Mouse (Mus musculus) fat pad, adult 2 months (tissue): Measurements from ENCODE around the gene Psme3.
"Not testable (repeated sequence)": the region's sequence is repeated elsewhere in the genome, so short reads cannot be mapped to it uniquely, and the experiment has no call there.

Source experiments
- DNase-seq: peaks from one replicate; pipeline ENCODE4 v3.0.0-alpha.2; 2011; ENCODE audit warnings: low read depth, low spot score; ENCODE audit errors: extremely low read depth

Psme3 gene

GRCm38 (mm10) chr11:101311083-101311482 is 4.9 kb upstream of the Psme3 start:
- DNase-seq, result no peak

- DNase-seq, result no peak
Measured at GRCm38 (mm10) chr11:101312150-101312549, 3.9 kb upstream of the Psme3 start.

GRCm38 (mm10) chr11:101314567-101314966 is 1.4 kb upstream of the Psme3 start:
- DNase-seq, result no peak

GRCm38 (mm10) chr11:101315082-101315650 is 847 bp upstream of the Psme3 start:
- no peak for DNase-seq

GRCm38 (mm10) chr11:101316501-101316917 is 496 bp downstream of the Psme3 start:
- DNase-seq, result no peak

GRCm38 (mm10) chr11:101323609-101324008 is 7.6 kb downstream of the Psme3 start:
- no peak for DNase-seq

DNA sequence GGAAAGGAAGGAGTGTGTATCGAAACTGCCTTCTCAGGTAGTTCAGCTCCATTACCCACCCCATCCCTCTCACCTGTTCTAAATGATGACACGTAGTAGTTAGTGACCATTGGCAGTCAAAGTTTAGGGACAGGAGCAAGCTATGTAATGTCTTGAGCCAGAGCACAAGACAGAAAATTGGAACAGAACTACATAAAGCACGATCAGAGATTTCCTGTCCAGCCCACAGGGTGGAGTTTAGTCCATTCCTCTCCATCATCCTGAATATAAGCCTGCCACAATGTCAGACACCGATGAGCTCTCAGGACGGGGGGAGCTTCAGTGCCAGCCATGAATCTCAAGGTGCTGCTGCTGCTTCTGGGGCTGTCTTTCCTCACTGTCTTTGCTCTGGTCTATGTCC is 8.8 kb downstream of the Psme3 start, which contains the start of gene Aoc2:
TSS of gene Aoc2 (plus strand) at position 301 of the 400 bp plus-strand sequence.
- DNase-seq, result no peak

- DNase-seq, result not testable (repeated sequence)
Measured at GRCm38 (mm10) chr11:101325201-101325600, 9.2 kb downstream of the Psme3 start.

DNA sequence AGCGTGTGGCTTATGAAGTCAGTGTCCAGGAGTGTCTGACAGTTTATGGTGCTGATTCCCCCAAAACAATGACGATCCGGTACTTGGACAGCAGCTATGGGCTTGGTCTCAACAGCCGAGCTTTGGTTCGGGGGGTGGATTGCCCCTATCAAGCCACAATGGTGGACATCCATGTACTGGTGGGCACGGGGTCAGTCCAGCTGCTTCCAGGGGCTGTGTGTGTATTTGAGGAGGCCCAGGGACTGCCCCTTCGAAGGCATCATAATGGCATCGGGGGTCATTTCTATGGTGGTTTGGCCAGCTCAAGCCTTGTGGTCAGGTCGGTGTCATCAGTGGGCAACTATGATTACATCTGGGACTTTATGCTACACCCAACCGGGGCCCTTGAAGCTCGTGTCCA is 10.1 kb downstream of the Psme3 start:
- no peak for DNase-seq

- no peak for DNase-seq
Measured at GRCm38 (mm10) chr11:101327311-101327710, 11.3 kb downstream of the Psme3 start.

GRCm38 (mm10) chr11:101328941-101329635 is 13.1 kb downstream of the Psme3 start:
- DNase-seq, result no peak

DNA sequence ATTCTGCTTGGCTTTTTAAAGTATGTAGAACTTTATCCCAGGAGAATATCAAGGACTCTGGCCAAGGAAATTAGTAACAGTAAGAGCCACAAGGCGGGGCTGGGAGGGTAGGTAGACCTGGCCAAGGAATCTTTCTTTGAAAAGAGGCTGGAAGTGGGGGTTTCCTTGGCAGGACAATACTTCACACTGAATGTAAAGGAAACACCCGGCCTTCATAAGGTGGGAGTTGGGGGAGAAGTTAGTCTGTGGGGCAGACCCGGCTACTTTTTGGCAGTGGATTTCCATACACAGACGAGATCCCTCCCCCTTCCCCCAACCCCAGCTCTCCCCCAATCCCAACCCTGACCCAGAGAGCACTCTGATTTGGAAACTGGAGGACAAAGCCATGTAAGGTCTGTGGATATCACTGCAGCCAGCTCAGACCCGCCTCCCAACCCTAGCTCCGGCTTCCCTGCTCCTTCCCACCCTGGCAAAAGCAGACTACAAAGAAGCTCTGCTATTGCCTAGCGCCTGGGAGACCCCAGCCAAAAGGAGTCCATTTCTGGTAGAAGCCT is 14.4 kb downstream of the Psme3 start, which contains the start of gene Aoc3:
TSS of gene Aoc3 (plus strand) at position 235 of the 554 bp plus-strand sequence.
- DNase-seq, result no peak

GRCm38 (mm10) chr11:101330961-101331360 is 14.9 kb downstream of the Psme3 start:
- DNase-seq, result not testable (repeated sequence)

- DNase-seq, result no peak
Measured at GRCm38 (mm10) chr11:101332537-101332936, 16.5 kb downstream of the Psme3 start.

DNA sequence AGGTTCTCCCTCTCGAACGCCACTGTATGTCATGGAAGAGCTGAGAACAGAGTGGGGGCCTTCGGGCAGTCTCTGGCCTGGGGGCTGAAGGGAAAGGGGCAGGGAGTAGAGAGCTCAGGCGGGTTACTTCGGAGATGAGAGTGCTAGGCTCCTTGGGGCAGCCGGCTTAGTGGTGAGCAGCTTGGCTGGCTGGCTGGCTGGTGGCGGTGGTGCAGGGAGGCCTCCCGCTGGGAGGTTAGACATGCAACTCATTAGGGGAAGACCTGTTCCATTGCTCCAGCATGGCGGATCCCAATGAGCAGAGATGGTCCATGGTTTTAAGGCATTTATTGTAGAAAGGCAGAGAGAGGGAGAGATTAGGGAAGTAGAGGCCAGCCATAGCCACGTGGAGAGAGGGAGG is 18.0 kb downstream of the Psme3 start:
- no peak for DNase-seq

GRCm38 (mm10) chr11:101334516-101334915 is 18.5 kb downstream of the Psme3 start:
- DNase-seq, result no peak

DNA sequence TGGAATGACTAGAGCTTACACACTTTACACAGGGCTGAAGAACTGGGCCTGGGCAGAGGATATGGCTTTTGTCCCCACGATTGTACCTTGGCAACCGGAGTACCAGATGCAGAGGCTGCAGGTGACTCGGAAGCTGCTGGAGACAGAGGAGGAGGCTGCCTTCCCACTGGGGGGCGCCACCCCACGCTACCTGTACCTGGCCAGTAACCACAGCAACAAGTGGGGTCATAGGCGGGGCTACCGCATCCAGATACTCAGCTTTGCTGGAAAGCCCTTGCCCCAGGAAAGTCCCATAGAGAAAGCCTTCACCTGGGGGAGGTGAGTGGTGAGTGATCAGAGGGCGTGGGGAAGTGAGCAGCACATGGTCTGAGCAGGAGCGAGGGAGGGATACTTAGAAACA is 19.7 kb downstream of the Psme3 start:
- DNase-seq, result no peak

- no peak for DNase-seq
Measured at GRCm38 (mm10) chr11:101338123-101338760, 22.2 kb downstream of the Psme3 start.

- no peak for DNase-seq
Measured at GRCm38 (mm10) chr11:101347083-101347775, 31.2 kb downstream of the Psme3 start.

DNA sequence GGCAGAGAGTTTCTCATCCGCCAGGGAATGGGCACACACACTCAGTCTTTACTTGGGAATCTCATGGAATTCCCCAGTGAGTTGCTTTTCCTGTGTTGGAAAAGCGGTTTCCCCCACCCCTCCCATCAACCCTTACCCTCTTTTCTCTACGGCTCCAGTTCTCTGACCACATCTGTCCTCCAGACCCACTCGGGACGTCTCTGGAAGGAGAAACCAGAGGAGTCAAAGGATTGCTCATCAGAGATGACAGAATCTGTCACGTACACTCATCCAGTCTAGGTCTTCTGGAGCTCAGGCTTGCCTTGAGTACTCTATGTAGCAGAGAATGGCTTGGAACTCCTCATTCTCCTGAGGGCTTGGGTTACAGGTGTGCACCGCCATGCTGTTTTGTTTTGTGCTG is 32.8 kb downstream of the Psme3 start:
- no peak for DNase-seq

DNA sequence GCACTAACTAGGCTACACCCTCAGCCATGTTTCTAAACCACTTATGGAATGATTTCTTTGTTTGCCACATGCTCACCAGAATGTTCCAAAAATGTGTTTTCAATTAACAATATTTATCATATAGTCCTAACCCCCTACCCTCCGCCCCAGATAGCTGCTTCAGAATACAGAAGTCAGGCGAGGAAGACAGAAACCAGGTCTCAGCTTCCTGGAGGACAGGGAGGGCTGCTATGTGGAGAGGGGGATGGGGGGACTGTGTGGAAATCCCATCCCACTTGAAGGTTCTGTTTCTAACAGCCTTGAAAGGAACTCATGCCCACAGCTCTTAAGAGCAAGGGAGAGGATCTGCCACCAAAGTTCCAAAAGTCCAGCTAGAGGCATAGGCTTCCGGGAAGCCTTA is 33.2 kb downstream of the Psme3 start:
- no peak for DNase-seq
